Mouse (Mus musculus) CH12.LX (cell line): Measurements from ENCODE around the gene Gpr152. TPM values are rescaled to one million over a fixed set of nuclear protein-coding genes. Genes with fewer than 3 reads are reported as not detected.

Source experiments
- DNase-seq: peaks from one replicate; pipeline ENCODE4 v3.0.0-alpha.2; 2013; ENCODE audit errors: extremely low read depth
- H3K27ac ChIP-seq: 2 replicates; pipeline ENCODE4 v1.5.1; 2012; ENCODE audit warnings: low read depth, mild to moderate bottlenecking, control low read depth, moderate library complexity; ENCODE audit not compliant: insufficient read depth
- H3K27me3 ChIP-seq: replicated peaks from 2 replicates; pipeline ENCODE3; 2012; ENCODE audit warnings: inconsistent platforms
- H3K36me3 ChIP-seq, 2 experiments: replicated peaks in 1 of 2; 2 replicates each; pipeline versions ENCODE3 to v1.6.1; 2012; ENCODE audit warnings: inconsistent platforms in 1 of 2, low read length in 1 of 2, mild to moderate bottlenecking in 1 of 2, mixed read lengths in 1 of 2, moderate library complexity in 1 of 2; ENCODE audit not compliant: control insufficient read depth in 1 of 2, insufficient read depth in 1 of 2
- H3K4me1 ChIP-seq, 2 experiments: 2 replicates each; pipeline ENCODE4 v1.6.1; 2012; ENCODE audit warnings: inconsistent platforms in 1 of 2, moderate library complexity in 1 of 2; ENCODE audit not compliant: insufficient read depth in 2 of 2, control insufficient read depth in 1 of 2
- H3K4me2 ChIP-seq: 2 replicates; pipeline ENCODE4 v1.6.1; 2012; ENCODE audit warnings: low read depth, mild to moderate bottlenecking, control low read depth; ENCODE audit not compliant: poor library complexity, insufficient read depth, severe bottlenecking
- H3K4me3 ChIP-seq, 3 experiments: fragments of 150-350 bp in 1 of 3; sonication (generic) in 1 of 3; replicated peaks in 1 of 3; 2 replicates each; pipeline versions ENCODE3 to v1.5.1; 2011 to 2012; ENCODE audit warnings: low read depth in 2 of 3, low read length in 2 of 3, mild to moderate bottlenecking in 2 of 3, moderate library complexity in 2 of 3, control low read depth in 1 of 3, improper control_type of control experiment in 1 of 3, inconsistent platforms in 1 of 3, mixed read lengths in 1 of 3; ENCODE audit not compliant: poor library complexity in 1 of 3
- H3K79me2 ChIP-seq: replicated peaks from 2 replicates; pipeline ENCODE4 v1.6.1; 2012; ENCODE audit warnings: mild to moderate bottlenecking, moderate library complexity; ENCODE audit not compliant: control insufficient read depth, poor library complexity, insufficient read depth, severe bottlenecking; ENCODE audit errors: extremely low read depth
- H3K9ac ChIP-seq: 2 replicates; pipeline ENCODE4 v1.6.1; 2012; ENCODE audit warnings: low read depth, mild to moderate bottlenecking, control low read depth, moderate library complexity; ENCODE audit not compliant: insufficient read depth
- H3K9me3 ChIP-seq: replicated peaks from 2 replicates; pipeline ENCODE3; 2012; ENCODE audit warnings: low read length, inconsistent platforms, mixed read lengths
- BHLHE40 ChIP-seq: IDR thresholded peaks from 2 replicates; pipeline ENCODE4 v1.6.1; 2011; ENCODE audit warnings: mild to moderate bottlenecking, low read depth, low read length, improper control_type of control experiment
- CHD1 ChIP-seq: IDR thresholded peaks from 2 replicates; pipeline ENCODE4 v1.6.1; 2012; ENCODE audit warnings: low read depth, low read length, improper control_type of control experiment, inconsistent platforms
- CHD2 ChIP-seq: IDR thresholded peaks from 2 replicates; pipeline ENCODE4 v1.6.1; 2011; ENCODE audit warnings: low read length, improper control_type of control experiment
- CTCF ChIP-seq, 2 experiments: IDR thresholded peaks in 1 of 2; conservative IDR thresholded peaks in 1 of 2; 2 replicates each; pipeline ENCODE4 v1.5.1; 2011 to 2012; ENCODE audit warnings: low read depth in 2 of 2, low read length in 2 of 2, improper control_type of control experiment in 1 of 2, inconsistent platforms in 1 of 2, mild to moderate bottlenecking in 1 of 2, moderate library complexity in 1 of 2
- E2F4 ChIP-seq: IDR thresholded peaks from 2 replicates; pipeline ENCODE4 v1.6.1; 2011; ENCODE audit warnings: low read depth, low read length, improper control_type of control experiment; ENCODE audit not compliant: insufficient replicate concordance
- ELF1 ChIP-seq: IDR thresholded peaks from 2 replicates; pipeline ENCODE4 v1.6.1; 2014; ENCODE audit warnings: low read depth, mild to moderate bottlenecking, inconsistent platforms, low read length, improper control_type of control experiment
- EP300 ChIP-seq: IDR thresholded peaks from 2 replicates; pipeline ENCODE4 v1.6.1; 2011; ENCODE audit warnings: low read length, improper control_type of control experiment
- ETS1 ChIP-seq: conservative IDR thresholded peaks from 2 replicates; pipeline ENCODE4 v1.6.1; 2012; ENCODE audit warnings: low read depth, mild to moderate bottlenecking, inconsistent platforms, low read length, improper control_type of control experiment, moderate library complexity
- GABPA ChIP-seq: IDR thresholded peaks from 2 replicates; pipeline ENCODE4 v1.6.1; 2012; ENCODE audit warnings: low read depth, low read length, improper control_type of control experiment, inconsistent platforms; ENCODE audit not compliant: insufficient replicate concordance
- HCFC1 ChIP-seq: IDR thresholded peaks from 2 replicates; pipeline ENCODE4 v1.6.1; 2012; ENCODE audit warnings: low read depth, mild to moderate bottlenecking, inconsistent platforms, low read length, improper control_type of control experiment
- IRF4 ChIP-seq: IDR thresholded peaks from 2 replicates; pipeline ENCODE4 v1.6.1; 2014; ENCODE audit warnings: low read depth, mild to moderate bottlenecking, inconsistent platforms, low read length, improper control_type of control experiment
- JUN ChIP-seq: IDR thresholded peaks from 2 replicates; pipeline ENCODE4 v1.6.1; 2011; ENCODE audit warnings: low read depth, mild to moderate bottlenecking, low read length, improper control_type of control experiment, moderate library complexity; ENCODE audit not compliant: insufficient read depth
- JUND ChIP-seq: conservative IDR thresholded peaks from 2 replicates; pipeline ENCODE4 v1.6.1; 2011; ENCODE audit warnings: low read depth, low read length, improper control_type of control experiment
- KAT2A ChIP-seq: IDR thresholded peaks from 2 replicates; pipeline ENCODE4 v1.6.1; 2012; ENCODE audit warnings: low read length, improper control_type of control experiment, inconsistent platforms; ENCODE audit not compliant: insufficient replicate concordance
- MAFK ChIP-seq: IDR thresholded peaks from 2 replicates; pipeline ENCODE4 v1.6.1; 2011; ENCODE audit warnings: low read length, improper control_type of control experiment; ENCODE audit not compliant: insufficient replicate concordance
- MAX ChIP-seq: IDR thresholded peaks from 2 replicates; pipeline ENCODE4 v1.6.1; 2011; ENCODE audit warnings: low read length, improper control_type of control experiment
- MAZ ChIP-seq: IDR thresholded peaks from 2 replicates; pipeline ENCODE4 v1.6.1; 2012; ENCODE audit warnings: low read depth, mild to moderate bottlenecking, inconsistent platforms, low read length, improper control_type of control experiment, moderate library complexity
- MEF2A ChIP-seq: IDR thresholded peaks from 2 replicates; pipeline ENCODE4 v1.6.1; 2014; ENCODE audit warnings: low read depth, mild to moderate bottlenecking, inconsistent platforms, low read length, improper control_type of control experiment, borderline replicate concordance
- MXI1 ChIP-seq: IDR thresholded peaks from 2 replicates; pipeline ENCODE4 v1.6.1; 2011; ENCODE audit warnings: mild to moderate bottlenecking, low read depth, low read length, improper control_type of control experiment
- MYC ChIP-seq: IDR thresholded peaks from 2 replicates; pipeline ENCODE4 v1.6.1; 2011; ENCODE audit warnings: low read depth, mild to moderate bottlenecking, improper control_type of control experiment, low read length
- NELFE ChIP-seq: IDR thresholded peaks from 2 replicates; pipeline ENCODE4 v1.6.1; 2011; ENCODE audit warnings: low read depth, low read length, improper control_type of control experiment
- NRF1 ChIP-seq: IDR thresholded peaks from 2 replicates; pipeline ENCODE4 v1.6.1; 2014; ENCODE audit warnings: low read depth, mild to moderate bottlenecking, inconsistent platforms, low read length, improper control_type of control experiment, moderate library complexity
- PAX5 ChIP-seq: IDR thresholded peaks from 2 replicates; pipeline ENCODE4 v1.6.1; 2012; ENCODE audit warnings: low read length, inconsistent platforms, mixed read lengths
- POLR2A ChIP-seq: IDR thresholded peaks from 2 replicates; pipeline ENCODE4 v1.6.1; 2011; ENCODE audit warnings: low read depth, mild to moderate bottlenecking, improper control_type of control experiment, low read length
- POLR2AphosphoS2 ChIP-seq: IDR thresholded peaks from 2 replicates; pipeline ENCODE4 v1.6.1; 2011; ENCODE audit warnings: low read depth, low read length, improper control_type of control experiment
- RAD21 ChIP-seq: IDR thresholded peaks from 2 replicates; pipeline ENCODE4 v1.6.1; 2011; ENCODE audit warnings: low read depth, mild to moderate bottlenecking, low read length, improper control_type of control experiment, moderate library complexity
- RCOR1 ChIP-seq: conservative IDR thresholded peaks from 2 replicates; pipeline ENCODE4 v1.6.1; 2012; ENCODE audit warnings: low read depth, mild to moderate bottlenecking, inconsistent platforms, low read length, improper control_type of control experiment
- SIN3A ChIP-seq: IDR thresholded peaks from 2 replicates; pipeline ENCODE4 v1.6.1; 2012; ENCODE audit warnings: low read length, improper control_type of control experiment, inconsistent platforms
- SMC3 ChIP-seq: IDR thresholded peaks from 2 replicates; pipeline ENCODE4 v1.6.1; 2011; ENCODE audit warnings: low read depth, low read length, improper control_type of control experiment
- TBP ChIP-seq: conservative IDR thresholded peaks from 2 replicates; pipeline ENCODE4 v1.6.1; 2011; ENCODE audit warnings: low read depth, low read length, improper control_type of control experiment
- TCF12 ChIP-seq: IDR thresholded peaks from 2 replicates; pipeline ENCODE4 v1.6.1; 2014; ENCODE audit warnings: low read depth, mild to moderate bottlenecking, inconsistent platforms, low read length, improper control_type of control experiment
- UBTF ChIP-seq: IDR thresholded peaks from 2 replicates; pipeline ENCODE4 v1.6.1; 2012; ENCODE audit warnings: low read depth, mild to moderate bottlenecking, inconsistent platforms, low read length, improper control_type of control experiment, moderate library complexity
- USF1 ChIP-seq: IDR thresholded peaks from 2 replicates; pipeline ENCODE4 v1.6.1; 2014; ENCODE audit warnings: low read depth, mild to moderate bottlenecking, inconsistent platforms, low read length, improper control_type of control experiment
- USF2 ChIP-seq: conservative IDR thresholded peaks from 2 replicates; pipeline ENCODE4 v1.6.1; 2011; ENCODE audit warnings: low read depth, low read length, improper control_type of control experiment
- ZC3H11A ChIP-seq: IDR thresholded peaks from 2 replicates; pipeline ENCODE4 v1.6.1; 2012; ENCODE audit warnings: low read depth, mild to moderate bottlenecking, inconsistent platforms, low read length, improper control_type of control experiment
- ZKSCAN1 ChIP-seq: IDR thresholded peaks from 2 replicates; pipeline ENCODE4 v1.6.1; 2012; ENCODE audit warnings: low read depth, inconsistent platforms, low read length, improper control_type of control experiment, borderline replicate concordance
- ZMIZ1 ChIP-seq: IDR thresholded peaks from 2 replicates; pipeline ENCODE4 v1.6.1; 2012; ENCODE audit warnings: low read depth, mild to moderate bottlenecking, inconsistent platforms, low read length, improper control_type of control experiment
- ZNF384 ChIP-seq: IDR thresholded peaks from 2 replicates; pipeline ENCODE4 v1.6.1; 2012; ENCODE audit warnings: low read depth, low read length, improper control_type of control experiment, inconsistent platforms
- dilution Hi-C: fragments of 300-500 bp; cut with MboI; formaldehyde crosslinking; loops from 2 replicates; pipeline ENCODE4 v1.14.3; 2020; ENCODE audit warnings: low sequenced_read_pairs; ENCODE audit not compliant: extremely low pct_unique_long_range_greater_than_20kb, extremely low pct_ligation_motif_present
- in situ Hi-C: fragments of 300-500 bp; cut with MboI; formaldehyde crosslinking; loops from 3 replicates; pipeline ENCODE4 v1.14.3; 2019; ENCODE audit warnings: low sequenced_read_pairs, low pct_ligation_motif_present, low pct_unique_long_range_greater_than_20kb, mixed read lengths
- polyA plus RNA-seq: library from polyadenylated mRNA; unstranded; fragments of >175 nt; gene quantifications from 2 replicates; pipeline ENCODE4 v1.2.1, GENCODE M21; 2012; ENCODE audit warnings: low read depth; ENCODE audit not compliant: insufficient read length
- total RNA-seq, 2 experiments: library from RNA; depleted of rRNA; stranded (reverse); fragments of 300-350 nt in 1 of 2; fragments of >200 nt in 1 of 2; gene quantifications; 2 replicates each; pipeline ENCODE4 v1.2.3; 2012 to 2014

The Gpr152 gene
- total and polyA plus RNA-seq, 3 experiments: 0.05 to 0.71 (median 0.17) TPM

DNA sequence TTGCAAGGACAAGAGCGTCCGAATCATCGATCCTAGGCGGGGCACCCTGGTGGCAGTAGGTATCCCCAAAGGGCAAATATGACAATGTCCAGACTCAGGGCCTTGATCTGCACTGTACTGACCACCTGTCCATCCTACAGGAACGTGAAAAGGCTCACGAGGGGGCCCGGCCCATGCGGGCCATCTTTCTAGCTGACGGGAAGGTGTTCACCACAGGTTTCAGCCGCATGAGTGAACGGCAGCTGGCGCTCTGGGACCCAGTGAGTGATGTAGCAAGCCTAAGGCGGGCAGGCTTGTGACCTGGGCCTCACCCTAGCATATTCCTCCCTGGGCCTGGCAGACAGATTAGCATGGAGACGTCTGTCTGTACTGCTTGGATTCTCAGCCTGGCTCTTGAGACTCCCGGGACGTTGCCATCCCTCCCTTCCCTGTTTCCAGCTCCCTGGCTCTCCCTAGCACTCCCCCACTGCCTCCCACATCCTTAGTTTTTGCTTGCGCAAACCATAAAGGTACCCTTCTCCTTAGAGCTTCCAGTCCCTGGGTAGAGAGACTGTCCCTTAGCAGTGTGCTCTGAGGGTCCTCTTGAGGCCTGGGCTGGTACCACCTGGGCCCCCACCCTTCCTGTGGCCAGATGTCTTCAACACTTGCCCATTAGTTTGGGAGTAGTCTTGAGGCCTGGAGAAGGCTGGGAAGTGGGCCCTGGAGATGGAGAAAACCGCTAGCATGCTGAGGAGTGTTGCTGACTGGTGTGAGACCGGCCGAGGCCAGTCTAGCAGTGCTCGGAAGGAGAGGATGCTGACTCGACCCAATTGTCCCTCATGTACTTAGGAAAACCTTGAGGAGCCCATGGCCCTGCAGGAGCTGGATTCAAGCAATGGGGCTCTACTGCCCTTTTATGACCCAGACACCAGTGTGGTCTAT, 11.2 kb downstream of the Gpr152 start:
- Histone ChIP-seq H3K27ac (peak overlapping the region; percentile 84), H3K27me3 (no peaks in the 10 kb centered on the region), H3K9me3 (peaks cover 2% of the 10 kb centered on the region), H3K9ac (peak overlapping the region; percentile 96; the same call in 1 of the 2 replicates), H3K36me3 (peaks cover 30 to 48% of the 10 kb centered on the region in 2 experiments), H3K79me2 (peaks cover 26% of the 10 kb centered on the region), H3K4me1 (peaks cover 34 to 66% of the 10 kb centered on the region in 2 experiments), H3K4me3 (peak overlapping the region; percentile 52 to 92 (median 77)), H3K4me2 (peak overlapping the region; percentile 93)
- dilution Hi-C loops: no loop called here
- in situ Hi-C loops: no loop called here
- DNase-seq: peak; percentile 74
- TF ChIP-seq CHD1 (no peak), JUN (no peak), BHLHE40 (peak; percentile 84), ZC3H11A (no peak), GABPA (no peak), NELFE (no peak), NRF1 (no peak), USF1 (no peak), POLR2AphosphoS2 (no peak), RCOR1 (no peak), RAD21 (peak; percentile 37), POLR2A (no peak), JUND (no peak), PAX5 (no peak), CHD2 (no peak), HCFC1 (no peak), KAT2A (no peak), TCF12 (peak; percentile 42; the same call in 1 of the 2 replicates), MEF2A (no peak), CTCF (conservative IDR thresholded peaks at IDR 0.05 in 1 of 2, IDR thresholded peaks at IDR 0.05 in 1 of 2; ENCODE audit: low read depth in 2 of 2, low read length in 2 of 2) (peak in 1 of 2 experiments; percentile 54; a peak in 2 of 4 replicates), UBTF (no peak), ZMIZ1 (0 out of 2 replicates have a peak, but pooled peaks have one; percentile 19), ELF1 (no peak), MAX (no peak; the same call in 1 of the 2 replicates), SMC3 (peak; percentile 42), ZKSCAN1 (no peak), MAFK (no peak), E2F4 (no peak), MAZ (no peak), MYC (peak; percentile 77), IRF4 (no peak), EP300 (no peak), USF2 (no peak), ZNF384 (no peak), MXI1 (peak; percentile 69; the same call in 1 of the 2 replicates), TBP (no peak), SIN3A (0 out of 2 replicates have a peak, but pooled peaks have one; percentile 38), ETS1 (peak; percentile 51; the same call in 1 of the 2 replicates)
